Mouse (Mus musculus): ENCODE measurements around the gene Tmem9. TPM values are rescaled to one million over a fixed set of nuclear protein-coding genes. Genes with fewer than 3 reads are reported as not detected.

Gene Tmem9
- polyA plus RNA-seq, 2 experiments, result 111 to 162 TPM

GRCm38 (mm10) chr1:136061041-136061789 lies 53.3 kb downstream of the Tmem9 start:
- no peaks in the 10 kb centered on the region for H3K27me3 ChIP-seq (ENCODE audit: control insufficient read depth, insufficient read depth, low read length)
- H3K27ac ChIP-seq (replicated peaks; ENCODE audit: low read depth, low read length), result no peak overlapping the region
- TF ChIP-seq POLR2A (IDR thresholded peaks at IDR 0.05; ENCODE audit: borderline replicate concordance, extremely low read depth, insufficient read depth, insufficient read length), result no peak
- no peaks in the 10 kb centered on the region for H3K4me1 ChIP-seq (ENCODE audit: control insufficient read depth, insufficient read depth, low read length)
- DNase-seq (ENCODE audit: low spot score) (no peak), ATAC-seq (ENCODE audit: low FRiP score, low read depth) (0 out of 2 replicates have a peak, but pooled peaks have one; percentile 35)
- no peaks in the 10 kb centered on the region for H3K9me3 ChIP-seq (ENCODE audit: control insufficient read depth, low read length)
- H3K36me3 ChIP-seq (ENCODE audit: control insufficient read depth, insufficient read depth, low read length), result no peaks in the 10 kb centered on the region
- WGBS, result 43% methylated on average over 9 of the region's 9 CpGs
- no peak overlapping the region for H3K4me3 ChIP-seq (replicated peaks; ENCODE audit: low read length)
- H3K4me2 ChIP-seq (replicated peaks; ENCODE audit: low read depth, low read length, severe bottlenecking), result no peak overlapping the region
- no peak overlapping the region for H3K9ac ChIP-seq (ENCODE audit: low read depth, low read length, severe bottlenecking)

- no peak overlapping the region for H3K4me3 ChIP-seq (replicated peaks; ENCODE audit: low read length)
- H3K9ac ChIP-seq (ENCODE audit: low read depth, low read length, severe bottlenecking), result no peak overlapping the region
- no peaks in the 10 kb centered on the region for H3K27me3 ChIP-seq (ENCODE audit: control insufficient read depth, insufficient read depth, low read length)
- TF ChIP-seq POLR2A (IDR thresholded peaks at IDR 0.05; ENCODE audit: borderline replicate concordance, extremely low read depth, insufficient read depth, insufficient read length), result no peak
- WGBS, result 84% methylated on average over 7 of the region's 7 CpGs
- ATAC-seq (ENCODE audit: low FRiP score, low read depth) (peak; percentile 18; the same call in 1 of the 2 replicates), DNase-seq (ENCODE audit: low spot score) (no peak)
- H3K27ac ChIP-seq (replicated peaks; ENCODE audit: low read depth, low read length), result no peak overlapping the region
- H3K4me2 ChIP-seq (replicated peaks; ENCODE audit: low read depth, low read length, severe bottlenecking), result no peak overlapping the region
- no peaks in the 10 kb centered on the region for H3K9me3 ChIP-seq (ENCODE audit: control insufficient read depth, low read length)
- H3K4me1 ChIP-seq (ENCODE audit: control insufficient read depth, insufficient read depth, low read length), result no peaks in the 10 kb centered on the region
- H3K36me3 ChIP-seq (ENCODE audit: control insufficient read depth, insufficient read depth, low read length), result no peaks in the 10 kb centered on the region
Measured at GRCm38 (mm10) chr1:136061790-136062141, 53.8 kb downstream of the Tmem9 start.

GRCm38 (mm10) chr1:136063991-136064390 lies 56.0 kb downstream of the Tmem9 start:
- no peak for TF ChIP-seq POLR2A (IDR thresholded peaks at IDR 0.05; ENCODE audit: borderline replicate concordance, extremely low read depth, insufficient read depth, insufficient read length)
- Histone ChIP-seq H3K27me3 (ENCODE audit: control insufficient read depth, insufficient read depth, low read length) (no peaks in the 10 kb centered on the region), H3K9me3 (ENCODE audit: control insufficient read depth, low read length) (no peaks in the 10 kb centered on the region), H3K4me2 (replicated peaks; ENCODE audit: low read depth, low read length, severe bottlenecking) (no peak overlapping the region), H3K4me1 (ENCODE audit: control insufficient read depth, insufficient read depth, low read length) (no peaks in the 10 kb centered on the region), H3K36me3 (ENCODE audit: control insufficient read depth, insufficient read depth, low read length) (no peaks in the 10 kb centered on the region), H3K27ac (replicated peaks; ENCODE audit: low read depth, low read length) (no peak overlapping the region), H3K9ac (ENCODE audit: low read depth, low read length, severe bottlenecking) (no peak overlapping the region), H3K4me3 (replicated peaks; ENCODE audit: low read length) (no peak overlapping the region)
- WGBS, result 64% methylated on average over 5 of the region's 5 CpGs
- ATAC-seq (ENCODE audit: low FRiP score, low read depth), result no peak
- no peak for DNase-seq (ENCODE audit: low spot score)

- no peaks in the 10 kb centered on the region for H3K4me1 ChIP-seq (ENCODE audit: control insufficient read depth, insufficient read depth, low read length)
- no peaks in the 10 kb centered on the region for H3K27me3 ChIP-seq (ENCODE audit: control insufficient read depth, insufficient read depth, low read length)
- TF ChIP-seq POLR2A (IDR thresholded peaks at IDR 0.05; ENCODE audit: borderline replicate concordance, extremely low read depth, insufficient read depth, insufficient read length), result no peak
- DNase-seq (ENCODE audit: low spot score), result no peak
- no peak overlapping the region for H3K9ac ChIP-seq (ENCODE audit: low read depth, low read length, severe bottlenecking)
- ATAC-seq (ENCODE audit: low FRiP score, low read depth), result no peak
- no peaks in the 10 kb centered on the region for H3K36me3 ChIP-seq (ENCODE audit: control insufficient read depth, insufficient read depth, low read length)
- H3K9me3 ChIP-seq (ENCODE audit: control insufficient read depth, low read length), result no peaks in the 10 kb centered on the region
- no peak overlapping the region for H3K4me3 ChIP-seq (replicated peaks; ENCODE audit: low read length)
- 58% methylated on average over 1 of the region's 1 CpGs for WGBS
- H3K4me2 ChIP-seq (replicated peaks; ENCODE audit: low read depth, low read length, severe bottlenecking), result no peak overlapping the region
- H3K27ac ChIP-seq (replicated peaks; ENCODE audit: low read depth, low read length), result no peak overlapping the region
Measured at GRCm38 (mm10) chr1:136066621-136067020, 58.7 kb downstream of the Tmem9 start.

- no peak overlapping the region for H3K27ac ChIP-seq (replicated peaks; ENCODE audit: low read depth, low read length)
- ATAC-seq (ENCODE audit: low FRiP score, low read depth), result no peak
- DNase-seq (ENCODE audit: low spot score), result no peak
- no peak overlapping the region for H3K4me3 ChIP-seq (replicated peaks; ENCODE audit: low read length)
- TF ChIP-seq POLR2A (IDR thresholded peaks at IDR 0.05; ENCODE audit: borderline replicate concordance, extremely low read depth, insufficient read depth, insufficient read length), result no peak
- no peak overlapping the region for H3K4me2 ChIP-seq (replicated peaks; ENCODE audit: low read depth, low read length, severe bottlenecking)
- no peaks in the 10 kb centered on the region for H3K27me3 ChIP-seq (ENCODE audit: control insufficient read depth, insufficient read depth, low read length)
- H3K36me3 ChIP-seq (ENCODE audit: control insufficient read depth, insufficient read depth, low read length), result no peaks in the 10 kb centered on the region
- no peaks in the 10 kb centered on the region for H3K9me3 ChIP-seq (ENCODE audit: control insufficient read depth, low read length)
- no peak overlapping the region for H3K9ac ChIP-seq (ENCODE audit: low read depth, low read length, severe bottlenecking)
- H3K4me1 ChIP-seq (ENCODE audit: control insufficient read depth, insufficient read depth, low read length), result no peaks in the 10 kb centered on the region
- WGBS, result 53% methylated on average over 3 of the region's 3 CpGs
Measured at GRCm38 (mm10) chr1:136067579-136067978, 59.6 kb downstream of the Tmem9 start.
